In genomic region chr10:99517944-99518343, GRCm38 (mm10) we compare ENCODE assay signal across 28 mouse cellular contexts.
"Had no signal": no experiment of that assay in that cellular context is flagged by ENCODE, and none has a peak within 500 bp of the region (broad histone marks: within the 10 kb centered on the region; RNA-seq: fewer than 3 reads in every experiment).

No protein-coding gene starts in this region.

- H3K36me3 ChIP-seq: heart, embryonic 13.5 days; heart, embryonic 15.5 days; hindbrain, embryonic 10.5 days; hindbrain, embryonic 12.5 days; intestine, embryonic 15.5 days; limb, embryonic 13.5 days; limb, embryonic 15.5 days; liver, embryonic 12.5 days had no signal

- H3K27ac ChIP-seq: gastrocnemius, adult 2 months; heart, adult 2 months; heart, embryonic 13.5 days; heart, embryonic 15.5 days; hindbrain, embryonic 10.5 days; hindbrain, embryonic 12.5 days; hindbrain, embryonic 14.5 days; intestine, embryonic 15.5 days; layer of hippocampus, adult 2 months; left cerebral cortex, adult 2 months; limb, embryonic 13.5 days; limb, embryonic 15.5 days; liver, embryonic 12.5 days; liver, embryonic 14.5 days had no signal

- ATAC-seq: hindbrain, embryonic 16.5 days; inflammation-experienced regulatory T-cells, adult 6 months; intestine, embryonic 15.5 days; intestine, postnatal 0 days; liver, embryonic 12.5 days had no signal

- H3K4me2 ChIP-seq: heart, embryonic 11.5 days; heart, embryonic 13.5 days; heart, embryonic 15.5 days; hindbrain, embryonic 12.5 days; hindbrain, embryonic 14.5 days; intestine, embryonic 15.5 days; limb, embryonic 13.5 days; limb, embryonic 15.5 days; liver, embryonic 12.5 days had no signal

- H3K9me3 ChIP-seq: heart, embryonic 13.5 days; heart, embryonic 15.5 days; hindbrain, embryonic 10.5 days; hindbrain, embryonic 12.5 days; intestine, embryonic 15.5 days; limb, embryonic 13.5 days; limb, embryonic 15.5 days; liver, embryonic 12.5 days had no signal

- H3K27me3 ChIP-seq: heart, embryonic 13.5 days; heart, embryonic 15.5 days; hindbrain, embryonic 12.5 days; intestine, embryonic 15.5 days; limb, embryonic 13.5 days; limb, embryonic 15.5 days; liver, embryonic 12.5 days had no signal

- DNase-seq: gastrocnemius, adult 2 months; gastrocnemius, postnatal 14 days; gastrocnemius, postnatal 36 days; heart, adult 2 months; heart, postnatal 14 days; heart, postnatal 36 days; kidney, adult 18-20 months; kidney, adult 8-10 months; kidney, postnatal 10 days; kidney, postnatal 25 days; kidney, postnatal 4 days; left cerebral cortex, postnatal 4 days had no signal

- H3K9ac ChIP-seq: heart, embryonic 13.5 days; heart, embryonic 15.5 days; hindbrain, embryonic 12.5 days; hindbrain, embryonic 14.5 days; intestine, embryonic 15.5 days; limb, embryonic 13.5 days; limb, embryonic 15.5 days; liver, embryonic 12.5 days; liver, embryonic 14.5 days had no signal

- H3K4me1 ChIP-seq: intestine, embryonic 15.5 days; limb, embryonic 13.5 days; limb, embryonic 15.5 days; liver, embryonic 12.5 days had no signal

- H3K4me3 ChIP-seq: gastrocnemius, adult 2 months; heart, adult 2 months; heart, embryonic 13.5 days; heart, embryonic 15.5 days; hindbrain, embryonic 10.5 days; hindbrain, embryonic 12.5 days; intestine, embryonic 15.5 days; layer of hippocampus, adult 2 months; left cerebral cortex, adult 2 months; limb, embryonic 13.5 days; limb, embryonic 15.5 days; liver, embryonic 12.5 days had no signal
